Mouse (Mus musculus): ENCODE measurements around the gene Il13.

The Il13 gene

DNA sequence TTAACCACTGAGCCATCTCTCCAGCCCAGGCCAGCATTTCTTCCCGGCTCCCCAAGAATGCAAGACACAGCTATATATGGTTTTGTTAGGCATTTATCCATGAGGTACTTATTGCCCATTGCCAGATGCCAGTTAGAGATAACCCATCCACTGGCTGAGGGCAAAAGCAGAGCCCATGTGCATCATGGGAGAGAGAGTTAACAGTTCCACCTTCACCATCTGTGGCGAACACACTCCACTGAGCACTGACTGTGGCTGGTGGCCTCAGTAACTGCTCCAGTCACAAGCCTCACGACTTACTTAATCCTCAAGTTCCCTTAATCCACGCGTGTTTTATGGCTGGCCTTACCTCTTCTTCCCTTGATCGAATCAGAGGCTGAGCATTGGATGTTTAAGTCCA, 25.3 kb downstream of the Il13 start:
- in situ Hi-C loops (cut with MboI; ENCODE audit: low pct_unique_long_range_greater_than_20kb in 1 of 2, low sequenced_read_pairs in 2 of 2, unreplicated experiment in 1 of 2), result no loop called here

DNA sequence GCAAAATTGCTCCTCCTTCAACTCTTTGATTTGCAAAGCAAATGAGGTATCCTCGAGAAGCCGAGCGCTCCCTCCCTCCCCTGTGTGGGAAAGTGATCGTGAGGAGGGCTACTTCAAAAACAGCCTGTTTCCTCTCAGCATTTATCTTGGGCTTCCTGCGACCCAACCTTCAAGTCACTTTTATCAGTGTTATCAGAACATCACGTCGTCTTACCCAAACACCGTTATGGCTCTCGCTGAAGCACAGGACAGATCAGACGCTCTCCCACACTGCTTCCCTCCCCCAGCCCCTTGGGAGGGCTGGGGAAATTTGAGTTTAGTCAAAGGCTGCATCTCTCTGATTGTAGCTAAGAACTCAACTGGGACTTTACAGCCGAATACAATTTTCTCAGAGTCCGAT, 28.9 kb downstream of the Il13 start:
- in situ Hi-C loops (cut with MboI; ENCODE audit: low pct_unique_long_range_greater_than_20kb in 1 of 2, low sequenced_read_pairs in 2 of 2, unreplicated experiment in 1 of 2), result no loop called here

DNA sequence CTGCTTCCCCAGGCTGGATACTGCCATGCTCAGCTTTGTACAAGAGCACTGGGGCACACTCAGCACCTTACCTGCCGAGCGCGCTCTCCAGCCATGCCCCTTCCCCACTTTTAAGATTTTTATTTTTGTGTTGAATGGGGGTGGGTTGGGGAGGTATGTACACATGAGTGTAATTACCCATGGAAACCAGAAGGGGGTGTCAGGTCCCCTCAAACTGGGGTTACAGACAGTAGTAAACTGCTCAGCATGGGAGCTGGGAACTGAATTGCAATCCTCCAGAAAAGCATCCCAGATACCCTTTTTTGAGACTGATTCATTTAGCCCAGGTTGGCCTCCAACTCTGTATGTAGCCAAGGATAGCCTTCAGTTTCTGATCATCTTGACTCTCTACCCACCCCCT, 29.5 kb downstream of the Il13 start:
- in situ Hi-C loops (cut with MboI; ENCODE audit: low pct_unique_long_range_greater_than_20kb in 1 of 2, low sequenced_read_pairs in 2 of 2, unreplicated experiment in 1 of 2), result no loop called here

DNA sequence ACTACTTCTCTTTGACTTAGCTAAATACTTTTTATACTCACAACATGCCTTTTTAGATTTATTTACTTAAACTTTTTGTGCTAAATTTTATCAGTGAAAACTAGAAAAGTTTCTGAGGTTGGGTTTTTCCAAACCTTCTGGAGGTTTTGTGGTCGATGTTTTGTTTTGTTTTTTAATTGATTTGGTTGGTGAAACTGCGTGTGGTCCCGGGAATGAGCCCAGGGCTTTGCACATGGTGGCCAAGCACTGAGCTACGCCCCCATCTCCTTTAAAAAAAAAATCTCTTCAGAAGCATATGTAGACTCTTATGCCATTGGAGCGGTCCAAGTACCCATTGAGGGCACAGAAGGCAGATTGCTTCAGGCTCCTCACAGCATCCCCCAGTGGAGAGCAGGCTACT, 43.4 kb downstream of the Il13 start:
- in situ Hi-C loops (cut with MboI; ENCODE audit: low pct_unique_long_range_greater_than_20kb in 1 of 2, low sequenced_read_pairs in 2 of 2, unreplicated experiment in 1 of 2), result no loop called here

GRCm38 (mm10) chr11:53590368-53590768, 44.1 kb downstream of the Il13 start:
- in situ Hi-C loops (cut with MboI; ENCODE audit: low pct_unique_long_range_greater_than_20kb in 1 of 2, low sequenced_read_pairs in 2 of 2, unreplicated experiment in 1 of 2), result no loop called here

DNA sequence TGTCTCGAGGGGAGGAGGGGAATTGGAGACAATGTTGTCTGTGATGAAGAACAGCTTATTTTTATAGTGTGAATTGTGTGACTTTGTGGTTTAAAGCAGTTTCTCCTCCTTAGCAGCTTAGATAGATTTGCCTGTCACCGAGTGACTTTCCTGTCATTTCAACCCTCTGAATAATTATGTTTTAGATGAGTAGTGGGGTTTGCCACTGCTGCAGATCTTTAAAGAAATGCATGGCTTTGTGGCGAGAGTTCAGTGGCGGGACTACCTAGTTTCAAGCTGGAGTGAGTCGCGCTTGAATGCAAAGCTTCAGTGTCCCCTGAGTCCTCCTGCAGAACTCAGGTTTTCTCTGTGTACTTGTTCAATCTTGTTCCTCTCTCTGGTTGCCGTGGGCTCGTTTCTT, 46.2 kb downstream of the Il13 start:
- in situ Hi-C loops (cut with MboI; ENCODE audit: low pct_unique_long_range_greater_than_20kb in 1 of 2, low sequenced_read_pairs in 2 of 2, unreplicated experiment in 1 of 2), result no loop called here

GRCm38 (mm10) chr11:53585510-53585909, 49.0 kb downstream of the Il13 start:
- in situ Hi-C loops (cut with MboI; ENCODE audit: low pct_unique_long_range_greater_than_20kb in 1 of 2, low sequenced_read_pairs in 2 of 2, unreplicated experiment in 1 of 2), result no loop called here

DNA sequence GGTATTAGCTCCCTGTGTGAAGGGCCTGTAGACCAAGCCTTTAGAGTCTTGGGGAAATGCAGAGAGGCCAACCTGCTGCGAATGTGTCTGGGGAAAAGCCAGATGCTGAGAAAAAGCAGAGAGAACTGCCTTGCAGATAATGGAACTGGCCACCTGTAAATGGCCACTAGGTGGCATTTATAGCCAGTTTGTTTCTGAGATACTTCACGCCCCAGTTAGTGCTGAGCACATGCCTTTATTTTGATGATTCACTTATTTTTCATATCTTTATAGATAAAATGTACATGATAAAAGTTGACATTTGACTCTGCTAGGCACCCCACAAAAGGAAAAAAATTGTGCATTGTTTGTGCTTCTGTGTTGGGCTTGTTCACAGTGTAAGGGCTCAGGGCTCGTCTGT, 49.7 kb downstream of the Il13 start:
- in situ Hi-C loops (cut with MboI; ENCODE audit: low pct_unique_long_range_greater_than_20kb in 1 of 2, low sequenced_read_pairs in 2 of 2, unreplicated experiment in 1 of 2), result no loop called here

- in situ Hi-C loops (cut with MboI; ENCODE audit: low pct_unique_long_range_greater_than_20kb in 1 of 2, low sequenced_read_pairs in 2 of 2, unreplicated experiment in 1 of 2), result no loop called here
Measured at GRCm38 (mm10) chr11:53583151-53583550, 51.4 kb downstream of the Il13 start.

Measured in mouse embryonic stem cell (cell line).